Mouse (Mus musculus) pancreas, adult 10 weeks (tissue): ENCODE measurements around the gene Sgtb. TPM values are rescaled to one million over a fixed set of nuclear protein-coding genes. Genes with fewer than 3 reads are reported as not detected.

Experiments
- polyA plus RNA-seq: library from polyadenylated mRNA; stranded (reverse); fragments of 350-450 nt; fragmentation: Illumina TruSeq; extraction: RNeasy Lipid Tissue Mini Kit (QIAGEN cat#74804); gene quantifications from one replicate; pipeline ENCODE4 v1.2.3, GENCODE M21; 2015; ENCODE audit warnings: low read depth, low replicate concordance; ENCODE audit not compliant: insufficient read depth

Gene Sgtb
- 0.87 TPM for polyA plus RNA-seq

DNA sequence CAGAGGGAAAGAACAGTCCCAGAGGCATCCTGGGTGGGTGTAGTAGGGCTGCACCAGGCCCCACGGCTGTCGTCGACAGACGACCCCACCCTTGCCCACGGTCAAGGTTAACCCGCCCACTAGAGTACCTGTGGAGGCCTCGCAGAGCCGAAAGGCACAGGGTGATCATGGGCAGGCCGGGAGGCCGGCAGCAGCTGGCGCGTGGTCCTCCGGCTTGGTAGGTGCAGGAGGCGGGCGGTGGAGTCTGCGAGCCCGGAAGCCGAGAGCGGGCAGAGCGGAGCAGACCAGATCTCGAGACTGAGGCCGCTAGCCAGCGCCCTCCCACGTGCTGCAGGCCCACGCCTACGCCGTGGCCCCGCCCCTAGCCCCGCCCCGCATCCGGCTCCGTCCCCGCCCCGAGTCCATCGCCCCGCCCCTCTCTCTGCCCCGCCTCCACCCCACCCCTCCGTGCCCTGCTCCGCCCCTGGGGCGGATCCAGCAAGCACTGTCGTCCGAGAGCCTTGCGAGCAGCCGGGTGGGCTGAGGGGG is at the start of gene Sgtb, which contains the start of gene Nln:
Sgtb (plus strand) TSS at position 454 of the 528 bp plus-strand sequence.
Nln (minus strand) TSS at position 327 of the 528 bp plus-strand sequence.

GRCm38 (mm10) chr13:104177796-104178649 is 68.5 kb downstream of the Sgtb start, which contains the start of gene Trappc13:
TSS of gene Trappc13 (minus strand) at chr13:104178469.

GRCm38 (mm10) chr13:104178650-104179121 is 69.1 kb downstream of the Sgtb start, which contains the start of gene Trim23:
TSS of gene Trim23 (plus strand) at chr13:104178797.

Other genes with a start within 250 kb of the Sgtb start
- gene Erbin, start 189.2 kb upstream of the Sgtb start, polyA plus RNA-seq, result 9.4 TPM
- gene Nln, start 127 bp upstream of the Sgtb start, polyA plus RNA-seq, result 3.4 TPM
- gene Trappc13, start 68.7 kb downstream of the Sgtb start, polyA plus RNA-seq, result 4.9 TPM
- 3.2 TPM for gene Trim23, start 69.1 kb downstream of the Sgtb start, polyA plus RNA-seq
- 1.8 TPM for gene Cenpk, start 118.9 kb downstream of the Sgtb start, polyA plus RNA-seq
- gene Ppwd1, start 119.1 kb downstream of the Sgtb start, polyA plus RNA-seq, result 3.1 TPM
- gene Adamts6, start 178.1 kb downstream of the Sgtb start, polyA plus RNA-seq, result 0.42 TPM